Mouse (Mus musculus) hindbrain, postnatal 0 days (tissue): Measurements from ENCODE around the gene Ddx6. TPM values are rescaled to one million over a fixed set of nuclear protein-coding genes. Genes with fewer than 3 reads are reported as not detected.
A peak's percentile ranks its signal among the peaks of the same experiment; 100 is the strongest.

ENCODE experiments used
- ATAC-seq: fragments of 200-750 bp; cut with Nextera tagmentation; 2 replicates; pipeline ENCODE4 v1.8.0; 2017; ENCODE audit warnings: mild to moderate bottlenecking, moderate TSS enrichment, moderate library complexity
- DNase-seq: peaks from one replicate; pipeline ENCODE4 v3.0.0-alpha.2; 2015; ENCODE audit warnings: low spot score
- H3K27ac ChIP-seq: fragments of 300-500 bp; sonication (generic); 2 replicates; pipeline ENCODE4 v1.5.1; 2014; ENCODE audit warnings: mild to moderate bottlenecking
- H3K27me3 ChIP-seq: fragments of 300-500 bp; sonication (generic); 2 replicates; pipeline ENCODE4 v1.6.1; 2014; ENCODE audit warnings: low read length, mixed read lengths; ENCODE audit not compliant: insufficient read depth
- H3K36me3 ChIP-seq: fragments of 300-500 bp; sonication (generic); 2 replicates; pipeline ENCODE4 v1.6.1; 2014; ENCODE audit warnings: low read length, mixed read lengths; ENCODE audit not compliant: insufficient read depth
- H3K4me1 ChIP-seq: fragments of 300-500 bp; sonication (generic); 2 replicates; pipeline ENCODE4 v1.6.1; 2014; ENCODE audit warnings: antibody characterized with exemption, low read length, mixed read lengths; ENCODE audit not compliant: insufficient read depth
- H3K4me2 ChIP-seq: fragments of 300-500 bp; sonication (generic); 2 replicates; pipeline ENCODE4 v1.6.1; 2014; ENCODE audit warnings: low read depth, mild to moderate bottlenecking, low read length, moderate library complexity, mixed read lengths
- H3K4me3 ChIP-seq: fragments of 300-500 bp; sonication (generic); 2 replicates; pipeline ENCODE4 v1.5.1; 2014; ENCODE audit warnings: low read length
- H3K9ac ChIP-seq: fragments of 300-500 bp; sonication (generic); replicated peaks from 2 replicates; pipeline ENCODE4 v1.6.1; 2014; ENCODE audit warnings: mild to moderate bottlenecking, low read length, moderate library complexity, mixed read lengths
- H3K9me3 ChIP-seq: fragments of 300-500 bp; sonication (generic); 2 replicates; pipeline ENCODE4 v1.6.1; 2016; ENCODE audit warnings: low read length, mixed read lengths
- CTCF ChIP-seq: IDR thresholded peaks from 2 replicates; pipeline ENCODE4 v1.5.1; 2016; ENCODE audit warnings: antibody characterized with exemption, control low read depth, low read depth
- whole genome bisulfite sequencing: fragments of 180-500 bp; shearing (Covaris S2); extraction: QIAGEN DNeasy Blood & Tissue Kit; methylation state at CpG from one replicate; pipeline ENCODE4 v1.1.7; 2014; 5-methylcytosine and 5-hydroxymethylcytosine counted together
- polyA plus RNA-seq: library from polyadenylated mRNA; unstranded; fragments of >200 nt; fragmentation: Nextera tagmentation; extraction: Ambion mirVana; gene quantifications from 2 replicates; pipeline ENCODE4 v1.2.1, GENCODE M21; 2015
- total RNA-seq: library from RNA; depleted of rRNA; stranded (reverse); fragments of >200 nt; gene quantifications from 2 replicates; pipeline ENCODE4 v1.2.3, GENCODE M21; 2014

Ddx6 gene
- total and polyA plus RNA-seq, 2 experiments from 2014 or later, result 22.7 to 52.9 TPM

GRCm38 (mm10) chr9:44599616-44600015 lies 5.1 kb upstream of the Ddx6 start:
- 29% methylated on average over 4 of the region's 6 CpGs for WGBS
- no peak for TF ChIP-seq CTCF
- ATAC-seq (no peak), DNase-seq (no peak)
- Histone ChIP-seq H3K4me3 (no peak overlapping the region), H3K9ac (no peak overlapping the region), H3K9me3 (no peaks in the 10 kb centered on the region), H3K27ac (no peak overlapping the region), H3K4me1 (0 out of 2 replicates have a peak, but pooled peaks cover 7% of the 10 kb centered on the region), H3K27me3 (no peaks in the 10 kb centered on the region), H3K4me2 (no peak overlapping the region), H3K36me3 (no peaks in the 10 kb centered on the region)

- ATAC-seq, result no peak
- Histone ChIP-seq H3K36me3 (no peaks in the 10 kb centered on the region), H3K27ac (no peak overlapping the region), H3K4me1 (0 out of 2 replicates have a peak, but pooled peaks cover 7% of the 10 kb centered on the region), H3K9ac (no peak overlapping the region), H3K27me3 (no peaks in the 10 kb centered on the region), H3K4me2 (no peak overlapping the region), H3K4me3 (no peak overlapping the region), H3K9me3 (no peaks in the 10 kb centered on the region)
- DNase-seq, result no peak
- 80% methylated on average over 6 of the region's 6 CpGs for WGBS
- no peak for TF ChIP-seq CTCF
These were observed 3.9 kb upstream of the Ddx6 start for GRCm38 (mm10) chr9:44600801-44601200.

GRCm38 (mm10) chr9:44602766-44603165 lies 1.9 kb upstream of the Ddx6 start:
- no peak for TF ChIP-seq CTCF
- H3K9ac ChIP-seq, result no peak overlapping the region
- H3K4me2 ChIP-seq, result peak overlapping the region; percentile 90
- H3K4me3 ChIP-seq, result peak overlapping the region; percentile 94; the same call in 1 of the 2 replicates
- no peaks in the 10 kb centered on the region for H3K27me3 ChIP-seq
- peak overlapping the region; percentile 41; the same call in 1 of the 2 replicates for H3K27ac ChIP-seq
- ATAC-seq, result no peak
- no peak for DNase-seq
- no peaks in the 10 kb centered on the region for H3K9me3 ChIP-seq
- 68% methylated on average over 6 of the region's 6 CpGs for WGBS
- 0 out of 2 replicates have a peak, but pooled peaks cover 8% of the 10 kb centered on the region for H3K4me1 ChIP-seq
- H3K36me3 ChIP-seq, result no peaks in the 10 kb centered on the region

GRCm38 (mm10) chr9:44603454-44604289 lies 1.0 kb upstream of the Ddx6 start:
- peak overlapping the region; percentile 100 for H3K27ac ChIP-seq
- ATAC-seq, result peak; percentile 76
- H3K4me1 ChIP-seq, result 0 out of 2 replicates have a peak, but pooled peaks cover 12% of the 10 kb centered on the region
- H3K4me2 ChIP-seq, result peak overlapping the region; percentile 90
- H3K9me3 ChIP-seq, result no peaks in the 10 kb centered on the region
- H3K9ac ChIP-seq, result peak overlapping the region; percentile 100
- no peaks in the 10 kb centered on the region for H3K36me3 ChIP-seq
- TF ChIP-seq CTCF, result no peak
- H3K4me3 ChIP-seq, result peak overlapping the region; percentile 94
- H3K27me3 ChIP-seq, result no peaks in the 10 kb centered on the region
- peak; percentile 90 for DNase-seq
- under 1% methylated on average over 38 of the region's 38 CpGs for WGBS

GRCm38 (mm10) chr9:44604290-44604778 lies 358 bp upstream of the Ddx6 start:
- H3K9ac ChIP-seq, result peak overlapping the region; percentile 100
- peak; percentile 88 for DNase-seq
- no peaks in the 10 kb centered on the region for H3K27me3 ChIP-seq
- peak; percentile 88 for ATAC-seq
- no peaks in the 10 kb centered on the region for H3K36me3 ChIP-seq
- no peaks in the 10 kb centered on the region for H3K9me3 ChIP-seq
- peak overlapping the region; percentile 94 for H3K4me3 ChIP-seq
- peak overlapping the region; percentile 90 for H3K4me2 ChIP-seq
- no peak for TF ChIP-seq CTCF
- 0% methylated on average over 39 of the region's 65 CpGs for WGBS
- 0 out of 2 replicates have a peak, but pooled peaks cover 6% of the 10 kb centered on the region for H3K4me1 ChIP-seq
- H3K27ac ChIP-seq, result peak overlapping the region; percentile 100

- Histone ChIP-seq H3K4me2 (peak overlapping the region; percentile 90), H3K4me1 (0 out of 2 replicates have a peak, but pooled peaks cover 5% of the 10 kb centered on the region), H3K36me3 (peaks cover 4% of the 10 kb centered on the region; the same call in 1 of the 2 replicates), H3K27me3 (no peaks in the 10 kb centered on the region), H3K9ac (peak overlapping the region; percentile 100), H3K4me3 (peak overlapping the region; percentile 94), H3K27ac (peak overlapping the region; percentile 100), H3K9me3 (no peaks in the 10 kb centered on the region)
- no peak for ATAC-seq
- TF ChIP-seq CTCF, result no peak
- under 1% methylated on average over 13 of the region's 13 CpGs for WGBS
- peak; percentile 15 for DNase-seq
These were observed 999 bp downstream of the Ddx6 start for GRCm38 (mm10) chr9:44605616-44606165.
